Mouse (Mus musculus) G1E (cell line): ENCODE results near the gene Rpl18.

Experiments
- CTCF ChIP-seq: IDR thresholded peaks from 2 replicates; pipeline ENCODE4 v1.5.1; 2012; ENCODE audit warnings: low read depth, low read length, inconsistent platforms, mixed read lengths
- GATA1 ChIP-seq: IDR thresholded peaks from 2 replicates; pipeline ENCODE4 v1.6.1; 2012; ENCODE audit warnings: borderline replicate concordance, low read length, inconsistent platforms, mixed read lengths
- GATA2 ChIP-seq: IDR thresholded peaks from 2 replicates; pipeline ENCODE4 v1.6.1; 2012; ENCODE audit warnings: low read depth, low read length, inconsistent platforms, borderline replicate concordance
- POLR2AphosphoS5 ChIP-seq: IDR thresholded peaks from 2 replicates; pipeline ENCODE4 v1.6.1; 2012; ENCODE audit warnings: low read depth, low read length, inconsistent platforms; ENCODE audit not compliant: insufficient replicate concordance
- TAL1 ChIP-seq: conservative IDR thresholded peaks from 2 replicates; pipeline ENCODE4 v1.6.1; 2012; ENCODE audit warnings: low read depth, low read length, inconsistent platforms, mixed read lengths

DNA sequence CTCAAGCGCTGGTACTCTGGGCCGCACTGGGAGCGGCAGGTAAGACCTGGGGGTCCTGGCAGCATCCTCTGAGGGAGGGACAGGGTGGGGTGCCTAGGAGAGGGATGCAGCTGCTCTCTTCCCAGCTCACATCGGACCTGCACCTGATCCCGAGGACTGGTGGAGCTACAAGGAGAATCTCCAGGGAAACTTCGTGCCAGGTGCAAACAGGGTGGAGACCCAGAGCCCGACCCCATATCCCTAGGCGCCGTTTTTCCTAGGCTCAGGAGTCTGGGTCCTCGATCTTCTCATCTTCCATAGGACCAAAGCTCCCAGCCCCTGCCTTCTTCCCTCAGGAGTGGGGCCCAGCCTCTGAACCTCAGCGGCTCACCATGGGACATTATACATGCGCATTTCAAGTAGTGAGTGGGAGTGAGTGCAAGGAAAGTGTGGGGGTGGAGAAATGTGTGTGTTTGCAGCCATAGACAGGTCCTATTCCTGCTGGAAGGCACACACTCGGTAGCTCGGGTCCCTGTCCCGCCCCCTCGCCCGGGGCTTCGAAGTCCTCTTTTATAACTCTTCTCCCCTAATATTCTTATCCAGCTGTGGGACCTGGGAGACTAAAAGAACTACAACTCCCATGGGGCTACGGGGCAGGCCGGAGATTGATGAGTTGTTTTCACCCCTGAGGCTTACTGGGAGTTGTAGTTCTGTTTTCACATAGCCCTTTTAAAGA, 14.8 kb upstream of the Rpl18 start:
- no peak for TF ChIP-seq CTCF
- no peak for TF ChIP-seq TAL1
- TF ChIP-seq GATA1 = no peak
- no peak for TF ChIP-seq POLR2AphosphoS5
- no peak for TF ChIP-seq GATA2
